Mouse (Mus musculus) liver, postnatal 0 days (tissue): ENCODE measurements around the gene 1700029F12Rik.

Experiments used
- CTCF ChIP-seq: sonication (generic); IDR thresholded peaks from 2 replicates; pipeline ENCODE4 v1.5.1; 2016; ENCODE audit warnings: antibody characterized with exemption, low read depth
- EP300 ChIP-seq: IDR thresholded peaks from 2 replicates; pipeline ENCODE4 v1.6.1; 2016; ENCODE audit warnings: antibody characterized with exemption, low read depth, mild to moderate bottlenecking

DNA sequence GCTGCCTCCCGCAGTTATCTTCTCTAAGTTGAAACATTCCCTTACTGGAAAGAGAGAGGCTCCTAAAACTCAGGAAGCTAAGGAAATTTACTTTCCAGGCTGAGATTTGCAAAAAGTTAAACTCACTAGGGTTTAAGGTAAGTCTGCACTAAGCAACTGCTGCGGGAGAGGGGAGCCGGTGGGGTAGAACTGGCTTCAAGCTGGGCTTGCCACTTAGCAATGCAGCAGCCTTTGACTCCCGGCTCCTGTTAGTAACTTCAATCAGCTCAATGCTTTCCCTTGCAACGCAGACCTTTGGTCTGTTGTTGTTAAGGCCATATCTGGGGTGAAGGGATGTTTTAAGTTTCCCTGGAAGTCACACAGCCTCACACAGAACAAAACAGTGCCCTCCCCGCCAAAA is 33.5 kb upstream of the 1700029F12Rik start:
- no peak for TF ChIP-seq CTCF
- TF ChIP-seq EP300: no peak
